Mouse (Mus musculus): ENCODE data around the gene Rnf113a2. TPM values are rescaled to one million over a fixed set of nuclear protein-coding genes. Genes with fewer than 3 reads are reported as not detected.
A peak's percentile ranks its signal among the peaks of the same experiment; 100 is the strongest.

Gene Rnf113a2
- polyA plus RNA-seq, 1 experiment from 2014 or later, result 23.3 TPM

GRCm38 (mm10) chr12:84429825-84430224 is 12.8 kb downstream of the Rnf113a2 start:
- H3K36me3 ChIP-seq, result peaks cover 4% of the 10 kb centered on the region; the same call in 1 of the 2 replicates
- DNase-seq (ENCODE audit: low spot score), result no peak
- no peak overlapping the region for H3K27ac ChIP-seq
- H3K4me3 ChIP-seq, result no peak overlapping the region
- H3K9me3 ChIP-seq, result no peaks in the 10 kb centered on the region
- WGBS, result 95% methylated on average over 2 of the region's 2 CpGs
- H3K4me1 ChIP-seq (replicated peaks), result no peaks in the 10 kb centered on the region
- no peaks in the 10 kb centered on the region for H3K27me3 ChIP-seq (ENCODE audit: insufficient read depth, poor library complexity, severe bottlenecking)

- H3K4me1 ChIP-seq (replicated peaks), result no peaks in the 10 kb centered on the region
- DNase-seq (ENCODE audit: low spot score), result no peak
- H3K4me3 ChIP-seq, result no peak overlapping the region
- no peaks in the 10 kb centered on the region for H3K27me3 ChIP-seq (ENCODE audit: insufficient read depth, poor library complexity, severe bottlenecking)
- no peaks in the 10 kb centered on the region for H3K36me3 ChIP-seq
- 80% methylated on average over 2 of the region's 2 CpGs for WGBS
- no peaks in the 10 kb centered on the region for H3K9me3 ChIP-seq
- H3K27ac ChIP-seq, result no peak overlapping the region
Measured at GRCm38 (mm10) chr12:84438697-84439096, 21.7 kb downstream of the Rnf113a2 start.

DNA sequence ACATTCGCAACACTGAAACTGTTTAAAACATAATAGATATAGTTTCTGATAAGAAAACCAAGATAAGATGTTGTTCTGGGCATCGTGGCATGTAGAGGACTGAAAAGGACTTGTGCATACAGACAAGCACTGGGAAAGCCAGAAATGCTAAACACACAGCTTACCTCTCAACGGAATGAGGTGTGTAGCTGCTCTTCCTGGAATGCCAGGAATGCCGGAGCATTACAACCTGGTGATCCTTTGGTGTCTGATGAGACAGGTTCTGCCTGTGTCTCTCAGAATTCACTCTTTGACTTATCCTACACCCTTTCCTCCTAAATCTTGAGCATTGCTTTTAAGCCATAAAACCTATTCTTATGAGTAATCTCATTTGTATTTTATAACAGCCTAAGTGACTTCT is 25.5 kb downstream of the Rnf113a2 start:
- H3K36me3 ChIP-seq, result no peaks in the 10 kb centered on the region
- no peaks in the 10 kb centered on the region for H3K9me3 ChIP-seq
- H3K4me1 ChIP-seq (replicated peaks), result no peaks in the 10 kb centered on the region
- no peak overlapping the region for H3K27ac ChIP-seq
- WGBS, result 74% methylated on average over 4 of the region's 4 CpGs
- no peaks in the 10 kb centered on the region for H3K27me3 ChIP-seq (ENCODE audit: insufficient read depth, poor library complexity, severe bottlenecking)
- no peak overlapping the region for H3K4me3 ChIP-seq
- DNase-seq (ENCODE audit: low spot score), result no peak

- DNase-seq (ENCODE audit: low spot score), result no peak
- Histone ChIP-seq H3K36me3 (no peaks in the 10 kb centered on the region), H3K4me3 (no peak overlapping the region), H3K27me3 (ENCODE audit: insufficient read depth, poor library complexity, severe bottlenecking) (no peaks in the 10 kb centered on the region), H3K27ac (no peak overlapping the region), H3K9me3 (no peaks in the 10 kb centered on the region), H3K4me1 (replicated peaks) (peaks cover 18% of the 10 kb centered on the region)
- WGBS, result 68% methylated on average over 1 of the region's 1 CpGs
Measured at GRCm38 (mm10) chr12:84447386-84447785, 30.4 kb downstream of the Rnf113a2 start.

DNA sequence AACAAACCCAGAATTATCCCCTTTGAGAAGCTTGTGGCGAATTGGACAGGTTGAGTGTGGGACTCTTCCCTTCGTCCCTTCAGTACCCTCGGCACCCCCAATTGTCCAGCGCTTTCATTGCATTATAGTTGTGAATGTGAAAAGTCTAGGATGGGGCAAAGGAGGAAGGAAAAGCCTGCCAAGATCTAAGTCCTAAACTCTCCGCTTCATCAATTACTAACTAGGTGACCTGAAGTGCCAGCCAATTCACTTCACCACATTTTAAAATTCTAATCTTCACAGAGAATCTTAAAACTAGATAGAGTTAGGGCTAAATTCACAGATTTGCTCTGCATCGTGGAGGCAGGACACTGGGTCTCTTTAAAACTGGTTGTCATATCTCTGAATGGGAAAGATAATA is 31.2 kb downstream of the Rnf113a2 start:
- Histone ChIP-seq H3K4me3 (no peak overlapping the region), H3K9me3 (no peaks in the 10 kb centered on the region), H3K36me3 (no peaks in the 10 kb centered on the region), H3K4me1 (replicated peaks) (peaks cover 24% of the 10 kb centered on the region), H3K27me3 (ENCODE audit: insufficient read depth, poor library complexity, severe bottlenecking) (no peaks in the 10 kb centered on the region), H3K27ac (no peak overlapping the region)
- 88% methylated on average over 6 of the region's 6 CpGs for WGBS
- DNase-seq (ENCODE audit: low spot score), result no peak

- peak overlapping the region; percentile 86 for H3K4me3 ChIP-seq
- 47% methylated on average over 10 of the region's 10 CpGs for WGBS
- H3K36me3 ChIP-seq, result no peaks in the 10 kb centered on the region
- no peak for DNase-seq (ENCODE audit: low spot score)
- H3K27me3 ChIP-seq (ENCODE audit: insufficient read depth, poor library complexity, severe bottlenecking), result no peaks in the 10 kb centered on the region
- no peaks in the 10 kb centered on the region for H3K9me3 ChIP-seq
- peaks cover 24% of the 10 kb centered on the region for H3K4me1 ChIP-seq (replicated peaks)
- no peak overlapping the region for H3K27ac ChIP-seq
Measured at GRCm38 (mm10) chr12:84449887-84450286, 32.9 kb downstream of the Rnf113a2 start.

- H3K9me3 ChIP-seq, result no peaks in the 10 kb centered on the region
- H3K27me3 ChIP-seq (ENCODE audit: insufficient read depth, poor library complexity, severe bottlenecking), result no peaks in the 10 kb centered on the region
- H3K36me3 ChIP-seq, result no peaks in the 10 kb centered on the region
- WGBS, result 0% methylated on average over 6 of the region's 6 CpGs
- DNase-seq (ENCODE audit: low spot score), result no peak
- H3K4me1 ChIP-seq (replicated peaks), result peaks cover 24% of the 10 kb centered on the region
- H3K4me3 ChIP-seq, result peak overlapping the region; percentile 86
- H3K27ac ChIP-seq, result peak overlapping the region; percentile 89
Measured at GRCm38 (mm10) chr12:84450351-84450717, 33.3 kb downstream of the Rnf113a2 start.

GRCm38 (mm10) chr12:84450718-84451646 is 34.0 kb downstream of the Rnf113a2 start, which contains the start of the genes Aldh6a1 and Lin52:
Gene Aldh6a1, minus strand, starts transcription at chr12:84451004.
Gene Lin52, plus strand, starts transcription at chr12:84451422.
- under 1% methylated on average over 49 of the region's 49 CpGs for WGBS

DNA sequence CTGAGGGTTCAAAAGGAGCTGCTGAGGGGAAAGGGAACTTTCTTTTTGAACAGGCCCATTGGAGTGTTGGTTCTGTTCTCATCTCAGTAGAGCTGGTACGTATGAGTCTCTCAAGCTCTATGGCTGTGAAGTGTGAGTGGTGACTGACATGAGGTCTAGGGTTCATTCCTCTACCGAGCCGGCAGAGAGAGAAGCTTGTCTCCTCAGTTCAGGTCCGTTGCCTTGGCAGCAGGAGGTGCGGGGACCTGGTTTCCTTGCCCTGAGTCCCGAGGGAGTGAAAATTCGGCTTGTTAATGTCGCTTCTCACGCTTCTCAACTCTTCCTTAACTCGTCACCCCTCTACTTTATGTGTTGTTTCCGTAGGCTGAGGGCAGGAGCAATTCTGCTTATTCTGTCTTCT is 34.8 kb downstream of the Rnf113a2 start:
- peak overlapping the region; percentile 86 for H3K4me3 ChIP-seq

More at GRCm38 (mm10) chr12:84450718-84451646, 34.0 kb downstream of the Rnf113a2 start, which contains the start of the genes Aldh6a1 and Lin52:
- DNase-seq (ENCODE audit: low spot score), result peak; percentile 94
- Histone ChIP-seq H3K4me3 (peak within 1 kb of the TSS; percentile 86), H3K27ac (peak within 1 kb of the TSS; percentile 89), H3K27me3 (ENCODE audit: insufficient read depth, poor library complexity, severe bottlenecking) (no peaks in the 10 kb centered on the region), H3K4me1 (replicated peaks) (peaks cover 24% of the 10 kb centered on the region), H3K9me3 (no peaks in the 10 kb centered on the region), H3K36me3 (no peaks in the 10 kb centered on the region)

GRCm38 (mm10) chr12:84456911-84457310 is 39.9 kb downstream of the Rnf113a2 start:
- H3K27me3 ChIP-seq (ENCODE audit: insufficient read depth, poor library complexity, severe bottlenecking), result no peaks in the 10 kb centered on the region
- H3K9me3 ChIP-seq, result no peaks in the 10 kb centered on the region; the same call in 1 of the 2 replicates
- no peak overlapping the region for H3K27ac ChIP-seq
- WGBS, result 93% methylated on average over 3 of the region's 3 CpGs
- H3K4me1 ChIP-seq (replicated peaks), result peaks cover 11% of the 10 kb centered on the region
- H3K36me3 ChIP-seq, result peaks cover 41% of the 10 kb centered on the region
- H3K4me3 ChIP-seq, result no peak overlapping the region
- no peak for DNase-seq (ENCODE audit: low spot score)

More for the DNA sequence above, 34.8 kb downstream of the Rnf113a2 start:
- no peak for DNase-seq (ENCODE audit: low spot score)
- 4% methylated on average over 11 of the region's 11 CpGs for WGBS
- peaks cover 24% of the 10 kb centered on the region for H3K4me1 ChIP-seq (replicated peaks)
- peaks cover 2% of the 10 kb centered on the region for H3K36me3 ChIP-seq
- no peaks in the 10 kb centered on the region for H3K9me3 ChIP-seq
- H3K27ac ChIP-seq, result peak overlapping the region; percentile 89
- H3K27me3 ChIP-seq (ENCODE audit: insufficient read depth, poor library complexity, severe bottlenecking), result no peaks in the 10 kb centered on the region

DNA sequence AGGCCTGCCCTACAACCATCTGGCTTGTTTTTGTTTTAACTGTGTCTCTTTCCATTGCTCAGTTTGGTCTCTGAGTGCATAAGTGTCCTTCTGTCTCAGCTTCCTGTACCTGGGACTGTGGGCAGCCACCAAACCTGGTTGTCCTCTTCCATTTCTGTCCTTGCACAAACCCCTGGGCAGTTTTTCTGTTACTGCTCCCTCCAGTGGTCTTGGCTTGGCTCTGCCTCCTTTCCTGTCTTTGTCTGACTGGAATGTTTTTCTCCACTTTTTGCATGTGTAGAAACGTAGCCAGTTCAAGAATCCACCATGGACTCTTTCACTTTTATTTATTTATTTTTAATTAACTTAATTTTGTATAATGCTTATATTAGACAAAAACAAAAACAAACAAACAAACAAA is 42.8 kb downstream of the Rnf113a2 start:
- no peak overlapping the region for H3K27ac ChIP-seq
- H3K4me1 ChIP-seq (replicated peaks), result no peaks in the 10 kb centered on the region
- WGBS, result 64% methylated on average over 1 of the region's 1 CpGs
- no peaks in the 10 kb centered on the region; the same call in 1 of the 2 replicates for H3K9me3 ChIP-seq
- no peak for DNase-seq (ENCODE audit: low spot score)
- no peak overlapping the region for H3K4me3 ChIP-seq
- no peaks in the 10 kb centered on the region for H3K27me3 ChIP-seq (ENCODE audit: insufficient read depth, poor library complexity, severe bottlenecking)
- H3K36me3 ChIP-seq, result peaks cover 69% of the 10 kb centered on the region

- Histone ChIP-seq H3K4me1 (replicated peaks) (no peaks in the 10 kb centered on the region), H3K27me3 (ENCODE audit: insufficient read depth, poor library complexity, severe bottlenecking) (no peaks in the 10 kb centered on the region), H3K4me3 (no peak overlapping the region), H3K27ac (no peak overlapping the region), H3K9me3 (no peaks in the 10 kb centered on the region; the same call in 1 of the 2 replicates), H3K36me3 (peaks cover 70% of the 10 kb centered on the region)
- 93% methylated on average over 5 of the region's 5 CpGs for WGBS
- no peak for DNase-seq (ENCODE audit: low spot score)
Measured at GRCm38 (mm10) chr12:84461416-84461815, 44.4 kb downstream of the Rnf113a2 start.

- H3K4me3 ChIP-seq, result no peak overlapping the region
- WGBS, result 86% methylated on average over 3 of the region's 3 CpGs
- H3K4me1 ChIP-seq (replicated peaks), result no peaks in the 10 kb centered on the region
- no peaks in the 10 kb centered on the region; the same call in 1 of the 2 replicates for H3K9me3 ChIP-seq
- H3K36me3 ChIP-seq, result peaks cover 58% of the 10 kb centered on the region
- H3K27me3 ChIP-seq (ENCODE audit: insufficient read depth, poor library complexity, severe bottlenecking), result no peaks in the 10 kb centered on the region
- H3K27ac ChIP-seq, result no peak overlapping the region; the same call in 1 of the 2 replicates
- DNase-seq (ENCODE audit: low spot score), result no peak
Measured at GRCm38 (mm10) chr12:84462856-84463255, 45.9 kb downstream of the Rnf113a2 start.
